Mouse (Mus musculus): ENCODE data around the gene Capg. TPM values are rescaled to one million over a fixed set of nuclear protein-coding genes. Genes with fewer than 3 reads are reported as not detected.

Capg gene
- polyA plus RNA-seq, 1 experiment: 50.6 TPM

DNA sequence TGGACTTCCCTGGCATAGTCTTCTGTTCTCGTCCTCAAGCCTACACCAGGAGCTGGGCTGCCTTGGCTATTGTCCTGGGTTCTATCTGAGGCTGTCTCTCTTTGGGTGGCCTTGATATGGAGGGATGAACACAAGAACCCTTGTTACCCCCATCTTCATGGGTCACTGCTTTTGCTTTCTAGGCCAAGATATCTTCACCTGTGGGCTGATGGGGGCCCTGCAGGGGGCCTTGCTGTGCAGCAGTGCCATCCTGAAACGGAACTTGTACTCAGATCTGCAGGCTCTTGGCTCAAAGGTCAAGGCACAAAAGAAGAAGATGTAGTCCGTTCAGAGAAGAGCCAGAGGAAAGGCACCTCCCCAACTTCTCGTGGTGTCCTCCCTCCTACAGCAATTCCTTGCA, 62.9 kb downstream of the Capg start:
- no peaks in the 10 kb centered on the region for H3K4me1 ChIP-seq (replicated peaks; ENCODE audit: control insufficient read depth, insufficient read depth, low read length)
- no peak overlapping the region for H3K4me3 ChIP-seq (ENCODE audit: control insufficient read depth, insufficient read depth, low read length)
- 95% methylated on average over 4 of the region's 4 CpGs for whole genome bisulfite sequencing
- TF ChIP-seq POLR2A (IDR thresholded peaks at IDR 0.05; ENCODE audit: control insufficient read depth, extremely low read depth, insufficient read depth, low read length, poor library complexity) (no peak), CTCF (IDR thresholded peaks at IDR 0.05; ENCODE audit: borderline replicate concordance, control insufficient read depth, extremely low read depth, insufficient read depth, low read length, poor library complexity) (no peak)
- no peak for DNase-seq
- peaks cover 59% of the 10 kb centered on the region for H3K36me3 ChIP-seq (ENCODE audit: control insufficient read depth, insufficient read depth, low read length)
- no peak overlapping the region for H3K27ac ChIP-seq (ENCODE audit: control insufficient read depth, insufficient read depth, low read length)
- no peaks in the 10 kb centered on the region for H3K27me3 ChIP-seq (ENCODE audit: control insufficient read depth, insufficient read depth, low read length)

- no peak for DNase-seq
- H3K4me1 ChIP-seq (replicated peaks; ENCODE audit: control insufficient read depth, insufficient read depth, low read length): no peaks in the 10 kb centered on the region
- peaks cover 65% of the 10 kb centered on the region for H3K36me3 ChIP-seq (ENCODE audit: control insufficient read depth, insufficient read depth, low read length)
- no peaks in the 10 kb centered on the region for H3K27me3 ChIP-seq (ENCODE audit: control insufficient read depth, insufficient read depth, low read length)
- H3K27ac ChIP-seq (ENCODE audit: control insufficient read depth, insufficient read depth, low read length): no peak overlapping the region
- no peak overlapping the region for H3K4me3 ChIP-seq (ENCODE audit: control insufficient read depth, insufficient read depth, low read length)
- no peak for TF ChIP-seq CTCF (IDR thresholded peaks at IDR 0.05; ENCODE audit: borderline replicate concordance, control insufficient read depth, extremely low read depth, insufficient read depth, low read length, poor library complexity)
- WGBS: 96% methylated on average over 5 of the region's 5 CpGs
Observed at GRCm38 (mm10) chr6:72607676-72608075, 63.5 kb downstream of the Capg start.

DNA sequence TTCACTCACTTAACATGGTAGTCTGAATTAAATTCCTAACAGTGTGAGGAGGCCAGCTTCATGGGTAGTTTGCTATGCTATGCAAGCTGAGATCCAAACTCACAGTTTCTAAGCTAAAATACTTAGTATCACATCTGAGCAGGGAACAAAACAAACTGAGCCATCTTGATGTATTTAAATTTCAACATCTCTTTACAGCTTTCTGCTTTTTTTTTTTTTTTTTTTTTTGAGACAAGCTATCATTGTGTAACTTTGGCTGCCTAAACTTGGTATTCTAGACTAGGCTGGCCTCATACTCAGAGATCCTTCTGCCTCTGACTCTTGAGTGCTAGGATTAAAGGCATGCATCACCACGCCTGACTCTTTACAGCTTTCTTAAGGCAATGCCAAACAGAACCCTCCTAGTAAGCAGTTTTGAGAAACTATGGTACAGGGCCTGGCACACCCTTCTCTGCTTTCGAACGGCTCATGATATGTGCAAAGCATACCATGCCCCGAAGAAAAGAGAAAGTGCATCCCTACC, 64.5 kb downstream of the Capg start:
- Histone ChIP-seq H3K27ac (ENCODE audit: control insufficient read depth, insufficient read depth, low read length) (no peak overlapping the region), H3K4me3 (ENCODE audit: control insufficient read depth, insufficient read depth, low read length) (no peak overlapping the region), H3K36me3 (ENCODE audit: control insufficient read depth, insufficient read depth, low read length) (peaks cover 75% of the 10 kb centered on the region), H3K4me1 (replicated peaks; ENCODE audit: control insufficient read depth, insufficient read depth, low read length) (no peaks in the 10 kb centered on the region), H3K27me3 (ENCODE audit: control insufficient read depth, insufficient read depth, low read length) (no peaks in the 10 kb centered on the region)
- WGBS: 93% methylated on average over 4 of the region's 4 CpGs
- no peak for TF ChIP-seq CTCF (IDR thresholded peaks at IDR 0.05; ENCODE audit: borderline replicate concordance, control insufficient read depth, extremely low read depth, insufficient read depth, low read length, poor library complexity)
- TF ChIP-seq POLR2A (IDR thresholded peaks at IDR 0.05; ENCODE audit: control insufficient read depth, extremely low read depth, insufficient read depth, low read length, poor library complexity): no peak
- no peak for DNase-seq

DNA sequence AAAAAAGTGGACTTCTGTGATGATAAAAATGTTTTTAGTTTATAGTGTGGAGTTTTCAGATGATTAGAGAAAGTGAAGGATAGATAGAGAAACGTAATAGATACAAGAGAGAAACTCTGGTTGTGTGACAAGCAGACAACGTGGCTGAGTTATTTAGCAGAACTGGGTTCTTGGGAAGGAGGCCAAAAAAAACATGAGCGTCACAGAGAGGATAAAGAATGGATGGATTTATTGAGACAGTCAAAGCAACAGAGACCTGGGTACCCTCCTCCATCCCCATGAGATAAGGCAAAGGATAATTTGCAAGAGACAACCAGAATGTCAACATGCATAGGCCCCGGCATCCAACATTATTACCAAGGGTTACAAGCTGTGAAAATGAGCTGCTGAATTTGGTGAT, 66.1 kb downstream of the Capg start:
- WGBS: 89% methylated on average over 4 of the region's 4 CpGs
- peaks cover 2% of the 10 kb centered on the region; the same call in 1 of the 2 replicates for H3K4me1 ChIP-seq (replicated peaks; ENCODE audit: control insufficient read depth, insufficient read depth, low read length)
- TF ChIP-seq CTCF (IDR thresholded peaks at IDR 0.05; ENCODE audit: borderline replicate concordance, control insufficient read depth, extremely low read depth, insufficient read depth, low read length, poor library complexity) (no peak), POLR2A (IDR thresholded peaks at IDR 0.05; ENCODE audit: control insufficient read depth, extremely low read depth, insufficient read depth, low read length, poor library complexity) (no peak)
- no peak for DNase-seq
- no peak overlapping the region for H3K27ac ChIP-seq (ENCODE audit: control insufficient read depth, insufficient read depth, low read length)
- no peak overlapping the region for H3K4me3 ChIP-seq (ENCODE audit: control insufficient read depth, insufficient read depth, low read length)
- H3K27me3 ChIP-seq (ENCODE audit: control insufficient read depth, insufficient read depth, low read length): no peaks in the 10 kb centered on the region
- peaks cover 77% of the 10 kb centered on the region for H3K36me3 ChIP-seq (ENCODE audit: control insufficient read depth, insufficient read depth, low read length)

Other genes with a start within 250 kb of the Capg start
- 2.5 and 6.6 TPM in 2 replicates for gene Sftpb, start 239.8 kb upstream of the Capg start, polyA plus RNA-seq (2012; rRNA removed)
- gene Usp39, start 199.2 kb upstream of the Capg start, polyA plus RNA-seq (2012; rRNA removed): 35.6 and 40.3 TPM in 2 replicates
- gene 0610030E20Rik, start 197.1 kb upstream of the Capg start, polyA plus RNA-seq (2012; rRNA removed): 42.2 and 42.3 TPM in 2 replicates
- gene Tmem150a, start 188.9 kb upstream of the Capg start, polyA plus RNA-seq (2012; rRNA removed): 14.4 and 19.4 TPM in 2 replicates
- gene Rnf181, start 177.4 kb upstream of the Capg start, polyA plus RNA-seq (2012; rRNA removed): 90.7 and 98.9 TPM in 2 replicates
- gene Vamp5, start 163.9 kb upstream of the Capg start, polyA plus RNA-seq (2012; rRNA removed): 18.2 and 24.0 TPM in 2 replicates
- gene Vamp8, start 153.7 kb upstream of the Capg start, polyA plus RNA-seq (2012; rRNA removed): 104 and 149 TPM in 2 replicates
- gene Ggcx, start 130.1 kb upstream of the Capg start, polyA plus RNA-seq (2012; rRNA removed): 14.0 and 15.3 TPM in 2 replicates
- 140 and 162 TPM in 2 replicates for gene Mat2a, start 104.8 kb upstream of the Capg start, polyA plus RNA-seq (2012; rRNA removed)
- 4.5 and 6.5 TPM in 2 replicates for gene Sh2d6, start 22.7 kb upstream of the Capg start, polyA plus RNA-seq (2012; rRNA removed)
- 22.9 and 23.4 TPM in 2 replicates for gene Elmod3, start 54.0 kb downstream of the Capg start, polyA plus RNA-seq (2012; rRNA removed)
- 16.5 and 17.1 TPM in 2 replicates for gene Retsat, start 54.1 kb downstream of the Capg start, polyA plus RNA-seq (2012; rRNA removed)
- 33.2 and 37.9 TPM in 2 replicates for gene Tgoln1, start 72.6 kb downstream of the Capg start, polyA plus RNA-seq (2012; rRNA removed)
- 6.0 and 7.8 TPM in 2 replicates for gene Tcf7l1, start 244.9 kb downstream of the Capg start, polyA plus RNA-seq (2012; rRNA removed)